Mouse (Mus musculus): ENCODE measurements at regions not wholly inside any gene's neighbourhood (a gene's known extent, or its start where the extent isn't known, plus 50 kb on each side); places are given as distances from the start of the nearest gene placed in this dataset.

DNA sequence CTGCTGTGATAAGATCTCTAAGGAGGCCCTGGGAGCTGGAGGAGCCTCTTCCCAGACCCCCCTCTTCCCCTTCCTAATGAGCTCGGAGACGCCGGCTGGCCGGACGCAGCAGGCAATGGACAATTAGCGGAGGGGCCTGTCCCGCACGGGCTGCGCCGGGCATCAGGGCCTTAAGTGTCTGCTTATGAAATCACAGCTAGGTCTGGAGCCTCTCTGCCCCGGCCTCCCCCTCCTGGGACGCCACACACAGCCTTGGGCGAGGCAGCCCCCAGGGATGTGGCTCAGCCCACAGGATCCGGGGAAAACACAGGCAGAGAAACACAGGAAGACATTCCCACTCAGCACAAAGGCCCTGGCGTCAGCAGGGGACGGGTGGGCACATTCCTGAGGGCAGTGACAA lies 420.6 kb downstream of the Med13l start:
- TF ChIP-seq CTCF (IDR thresholded peaks at IDR 0.05) (no peak), EP300 (IDR thresholded peaks at IDR 0.05; ENCODE audit: insufficient read depth, low read depth, low read length) (peak; percentile 76; the same call in 1 of the 2 replicates), POLR2A (IDR thresholded peaks at IDR 0.05; ENCODE audit: insufficient read depth, low read depth, low read length) (no peak)

Data from heart, adult 2 months (tissue).